Mouse (Mus musculus) left cerebral cortex, adult 11 months (tissue): ENCODE results near the gene Gm3460.
"Not testable (repeated sequence)": the region's sequence is repeated elsewhere in the genome, so short reads cannot be mapped to it uniquely, and the experiment has no call there.

Source experiments
- DNase-seq: peaks from one replicate; pipeline ENCODE4 v3.0.0; 2022; ENCODE audit warnings: low spot score

Gm3460 gene

GRCm38 (mm10) chr14:6622318-6622717 lies at the start of gene Gm3460:
Gm3460 (minus strand) TSS chr14:6622418.
- DNase-seq = not testable (repeated sequence)

GRCm38 (mm10) chr14:6606436-6606835 lies 15.8 kb downstream of the Gm3460 start:
- DNase-seq = not testable (repeated sequence)

- not testable (repeated sequence) for DNase-seq
These were observed 17.2 kb downstream of the Gm3460 start for GRCm38 (mm10) chr14:6605004-6605403.

- DNase-seq = not testable (repeated sequence)
These were observed 17.7 kb downstream of the Gm3460 start for GRCm38 (mm10) chr14:6604551-6604950.

- not testable (repeated sequence) for DNase-seq
These were observed 31.7 kb downstream of the Gm3460 start, which contains the start of gene Gm3629 for GRCm38 (mm10) chr14:6590513-6590912. Gm3629 (minus strand) TSS chr14:6590613.
